Mouse (Mus musculus) thymus, adult 2 months (tissue): ENCODE measurements around the gene Samm50.

Experiments used
- CTCF ChIP-seq: fragments of 200-500 bp; IDR thresholded peaks from 2 replicates; pipeline ENCODE4 v1.5.1; 2012; ENCODE audit warnings: mild to moderate bottlenecking, control low read depth, low read length, moderate library complexity, borderline replicate concordance; ENCODE audit not compliant: control insufficient read depth, poor library complexity, insufficient read depth; ENCODE audit errors: extremely low read depth
- POLR2A ChIP-seq: fragments of 200-500 bp; IDR thresholded peaks from 2 replicates; pipeline ENCODE4 v1.6.1; 2012; ENCODE audit warnings: mild to moderate bottlenecking, low read length, control low read depth, moderate library complexity; ENCODE audit not compliant: control insufficient read depth, poor library complexity, insufficient read depth; ENCODE audit errors: extremely low read depth

DNA sequence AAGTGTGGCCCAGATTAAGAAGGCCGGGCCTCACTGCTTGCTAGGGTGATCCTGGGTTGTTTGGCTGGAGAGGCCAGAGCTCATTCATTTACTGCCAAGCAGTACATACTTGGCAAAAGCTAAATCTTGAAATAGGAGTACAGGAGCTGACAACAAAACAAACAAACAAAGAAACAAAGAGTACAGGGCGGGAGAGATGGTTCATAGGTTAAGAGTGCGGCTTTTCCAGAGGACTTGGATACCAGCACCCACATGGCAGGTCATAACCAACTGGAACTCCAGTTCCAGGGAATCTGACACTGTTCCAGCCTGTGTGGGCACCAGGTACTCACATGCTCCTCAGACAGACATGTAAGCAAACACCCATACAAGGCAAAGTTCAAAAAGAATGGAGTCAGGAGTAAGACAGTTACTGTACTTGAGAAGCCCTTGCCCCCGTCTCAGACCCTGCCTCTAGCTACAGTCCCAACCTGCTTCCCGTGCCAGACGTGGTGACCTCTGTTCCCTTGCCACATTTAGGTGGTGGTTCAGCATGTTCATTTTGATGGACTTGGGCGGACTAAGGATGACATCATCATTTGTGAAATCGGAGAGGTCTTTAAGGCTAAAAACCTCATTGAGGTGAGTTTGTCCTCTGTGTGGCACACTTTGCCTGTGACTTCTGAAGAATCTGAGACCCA is 4.6 kb downstream of the Samm50 start:
- TF ChIP-seq CTCF (no peak), POLR2A (no peak)
